Mouse (Mus musculus): ENCODE measurements around the gene Abraxas2. TPM values are rescaled to one million over a fixed set of nuclear protein-coding genes. Genes with fewer than 3 reads are reported as not detected.

Gene Abraxas2
- polyA plus RNA-seq, 1 experiment from 2014 or later: 36.1 TPM

GRCm38 (mm10) chr7:132930850-132931559 lies 72.0 kb downstream of the Abraxas2 start, which contains the start of gene Zranb1:
Gene Zranb1, plus strand, starts transcription at chr7:132931142.
- H3K27me3 ChIP-seq (replicated peaks): no peaks in the 10 kb centered on the region
- WGBS: under 1% methylated on average over 82 of the region's 93 CpGs
- peaks cover 24% of the 10 kb centered on the region for H3K4me1 ChIP-seq
- H3K4me3 ChIP-seq: peak within 1 kb of the TSS; percentile 90
- H3K27ac ChIP-seq: peak within 1 kb of the TSS; percentile 98
- H3K4me2 ChIP-seq: peak within 1 kb of the TSS; percentile 78
- H3K36me3 ChIP-seq (replicated peaks): no peaks in the 10 kb centered on the region
- H3K9ac ChIP-seq: peak within 1 kb of the TSS; percentile 89
- no peaks in the 10 kb centered on the region for H3K9me3 ChIP-seq
- peak; percentile 100 for ATAC-seq (replicated peaks)

GRCm38 (mm10) chr7:132931560-132932351 lies 72.7 kb downstream of the Abraxas2 start:
- ATAC-seq (replicated peaks): no peak; the same call in none of the 2 replicates
- Histone ChIP-seq H3K9me3 (no peaks in the 10 kb centered on the region), H3K27ac (peak overlapping the region; percentile 98), H3K36me3 (replicated peaks) (no peaks in the 10 kb centered on the region), H3K4me1 (peaks cover 24% of the 10 kb centered on the region), H3K9ac (peak overlapping the region; percentile 89), H3K27me3 (replicated peaks) (no peaks in the 10 kb centered on the region), H3K4me2 (peak overlapping the region; percentile 78), H3K4me3 (peak overlapping the region; percentile 90)
- under 1% methylated on average over 36 of the region's 55 CpGs for WGBS

GRCm38 (mm10) chr7:132933331-132933730 lies 74.3 kb downstream of the Abraxas2 start:
- Histone ChIP-seq H3K27me3 (replicated peaks) (no peaks in the 10 kb centered on the region), H3K4me2 (no peak overlapping the region), H3K27ac (no peak overlapping the region), H3K4me1 (peaks cover 24% of the 10 kb centered on the region), H3K36me3 (replicated peaks) (no peaks in the 10 kb centered on the region), H3K9me3 (no peaks in the 10 kb centered on the region), H3K9ac (no peak overlapping the region), H3K4me3 (no peak overlapping the region)
- WGBS: 88% methylated on average over 1 of the region's 1 CpGs
- no peak for ATAC-seq (replicated peaks)

Other genes with a start within 250 kb of the Abraxas2 start
- gene Lhpp, start 248.6 kb upstream of the Abraxas2 start, polyA plus RNA-seq (2015; fragmentation: Nextera tagmentation; extraction: Ambion mirVana): 38.3 and 39.4 TPM in 2 replicates
- gene Fam53b, start 45.3 kb upstream of the Abraxas2 start, polyA plus RNA-seq (2015; fragmentation: Nextera tagmentation; extraction: Ambion mirVana): 15.4 and 15.7 TPM in 2 replicates
- gene Eef1akmt2, start 6.6 kb upstream of the Abraxas2 start, polyA plus RNA-seq (2015; fragmentation: Nextera tagmentation; extraction: Ambion mirVana): 83.9 and 88.1 TPM in 2 replicates
- gene Zranb1, start 71.9 kb downstream of the Abraxas2 start, polyA plus RNA-seq (2015; fragmentation: Nextera tagmentation; extraction: Ambion mirVana): 24.3 and 24.9 TPM in 2 replicates

All from midbrain, embryonic 15.5 days (tissue).